Mouse (Mus musculus) embryonic facial prominence, embryonic 12.5 days (tissue): ENCODE results near the gene Tmem107. TPM values are rescaled to one million over a fixed set of nuclear protein-coding genes. Genes with fewer than 3 reads are reported as not detected.

Experiments
- ATAC-seq: fragments of 200-750 bp; cut with Nextera tagmentation; 2 replicates; pipeline ENCODE4 v1.8.0; 2017; ENCODE audit not compliant: insufficient number of reproducible peaks, insufficient read depth, low FRiP score, low TSS enrichment
- H3K27ac ChIP-seq: fragments of 300-500 bp; sonication (generic); 2 replicates; pipeline ENCODE4 v1.5.1; 2016; ENCODE audit warnings: mild to moderate bottlenecking
- H3K27me3 ChIP-seq: fragments of 300-500 bp; sonication (generic); 2 replicates; pipeline ENCODE4 v1.6.1; 2016; ENCODE audit warnings: mild to moderate bottlenecking, moderate library complexity
- H3K36me3 ChIP-seq: fragments of 300-500 bp; sonication (generic); 2 replicates; pipeline ENCODE4 v1.6.1; 2016; ENCODE audit warnings: mild to moderate bottlenecking
- H3K4me1 ChIP-seq: fragments of 300-500 bp; sonication (generic); 2 replicates; pipeline ENCODE4 v1.6.1; 2016
- H3K4me2 ChIP-seq: fragments of 300-500 bp; sonication (generic); replicated peaks from 2 replicates; pipeline ENCODE4 v1.6.1; 2016; ENCODE audit warnings: mild to moderate bottlenecking, moderate library complexity
- H3K4me3 ChIP-seq: fragments of 300-500 bp; sonication (generic); 2 replicates; pipeline ENCODE4 v1.5.1; 2016; ENCODE audit warnings: mild to moderate bottlenecking
- H3K9ac ChIP-seq: fragments of 300-500 bp; sonication (generic); 2 replicates; pipeline ENCODE4 v1.6.1; 2016; ENCODE audit warnings: mild to moderate bottlenecking, moderate library complexity
- H3K9me3 ChIP-seq: fragments of 300-500 bp; sonication (generic); 2 replicates; pipeline ENCODE4 v1.6.1; 2016; ENCODE audit warnings: mild to moderate bottlenecking, moderate library complexity
- WGBS: fragments of 180-500 bp; shearing (Covaris S2); methylation state at CpG from one replicate; pipeline ENCODE4 v1.1.7; 2016; 5-methylcytosine and 5-hydroxymethylcytosine counted together
- polyA plus RNA-seq: library from polyadenylated mRNA; unstranded; fragments of >200 nt; fragmentation: Nextera tagmentation; extraction: Ambion mirVana; gene quantifications from 2 replicates; pipeline ENCODE4 v1.2.1, GENCODE M21; 2016

Gene Tmem107
- polyA plus RNA-seq, 1 experiment from 2014 or later: 36.8 TPM

DNA sequence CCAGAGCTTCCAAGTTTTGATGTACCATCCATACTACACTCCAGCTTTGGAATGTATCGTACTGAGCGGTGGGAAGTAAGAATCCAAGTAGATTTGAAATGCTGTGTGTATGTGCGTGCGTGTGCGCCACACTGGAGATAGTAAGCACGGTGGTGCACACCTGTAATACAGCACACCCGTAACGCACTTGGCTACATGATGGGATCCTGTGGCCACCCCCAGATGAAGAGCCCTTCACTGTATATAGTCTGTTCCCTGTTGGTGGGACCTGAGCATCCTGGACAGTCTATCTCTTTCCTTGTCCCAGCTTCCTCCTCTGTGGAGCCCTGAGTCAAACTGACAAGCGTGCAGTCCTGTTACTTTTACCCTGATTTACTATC, 24.2 kb upstream of the Tmem107 start:
- ATAC-seq: no peak
- Histone ChIP-seq H3K9me3 (no peaks in the 10 kb centered on the region), H3K36me3 (peaks cover 28% of the 10 kb centered on the region), H3K4me1 (peaks cover 17% of the 10 kb centered on the region), H3K4me3 (peak overlapping the region; percentile 62), H3K27me3 (no peaks in the 10 kb centered on the region), H3K4me2 (peak overlapping the region; percentile 63), H3K27ac (peak overlapping the region; percentile 83; the same call in 1 of the 2 replicates), H3K9ac (peak overlapping the region; percentile 61)
- WGBS: 13% methylated on average over 9 of the region's 9 CpGs

DNA sequence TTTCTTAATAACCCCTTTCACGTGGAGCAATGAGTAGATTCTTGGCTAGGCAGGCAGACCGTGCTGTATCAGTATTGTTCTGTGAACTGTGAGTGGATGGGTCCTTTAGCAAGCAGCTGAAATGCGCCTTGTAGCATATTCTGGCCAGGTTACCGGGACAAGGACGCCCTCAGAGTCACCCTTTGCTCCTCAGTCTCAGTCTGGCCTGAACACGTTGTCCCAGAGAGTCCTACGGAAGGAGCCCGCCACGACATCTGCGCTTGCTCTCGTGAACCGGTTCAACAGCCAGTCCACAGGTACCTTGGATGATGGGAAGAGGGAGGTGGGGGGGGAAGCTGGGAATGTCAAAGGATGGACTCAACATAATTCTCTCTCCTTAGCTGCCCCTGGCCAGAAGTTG, 23.0 kb upstream of the Tmem107 start:
- Histone ChIP-seq H3K4me3 (0 out of 2 replicates have a peak overlapping the region, but pooled peaks have one; percentile 62), H3K27ac (no peak overlapping the region), H3K4me1 (peaks cover 17% of the 10 kb centered on the region), H3K36me3 (peaks cover 32% of the 10 kb centered on the region), H3K27me3 (no peaks in the 10 kb centered on the region), H3K9ac (no peak overlapping the region), H3K9me3 (no peaks in the 10 kb centered on the region), H3K4me2 (peak overlapping the region; percentile 63)
- no peak for ATAC-seq
- 93% methylated on average over 12 of the region's 12 CpGs for WGBS

DNA sequence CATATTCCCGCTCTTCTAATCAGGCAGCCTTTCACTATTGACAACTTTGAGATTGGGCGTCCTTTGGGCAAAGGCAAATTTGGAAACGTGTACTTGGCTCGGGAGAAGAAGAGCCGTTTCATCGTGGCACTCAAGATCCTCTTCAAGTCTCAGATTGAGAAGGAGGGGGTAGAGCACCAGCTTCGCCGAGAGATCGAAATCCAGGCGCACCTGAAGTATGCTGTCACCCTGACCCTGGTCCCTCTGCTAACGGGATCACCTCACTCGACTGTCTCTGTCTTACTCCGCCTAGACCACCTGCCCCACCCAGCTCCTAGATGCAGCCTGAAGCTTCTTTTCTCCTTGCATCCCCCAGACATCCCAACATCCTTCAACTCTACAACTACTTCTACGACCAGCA, 22.5 kb upstream of the Tmem107 start:
- Histone ChIP-seq H3K4me3 (no peak overlapping the region), H3K36me3 (peaks cover 34% of the 10 kb centered on the region), H3K4me2 (no peak overlapping the region), H3K27ac (no peak overlapping the region), H3K9me3 (no peaks in the 10 kb centered on the region), H3K4me1 (peaks cover 17% of the 10 kb centered on the region), H3K27me3 (no peaks in the 10 kb centered on the region), H3K9ac (no peak overlapping the region)
- WGBS: 94% methylated on average over 14 of the region's 14 CpGs
- ATAC-seq: no peak

DNA sequence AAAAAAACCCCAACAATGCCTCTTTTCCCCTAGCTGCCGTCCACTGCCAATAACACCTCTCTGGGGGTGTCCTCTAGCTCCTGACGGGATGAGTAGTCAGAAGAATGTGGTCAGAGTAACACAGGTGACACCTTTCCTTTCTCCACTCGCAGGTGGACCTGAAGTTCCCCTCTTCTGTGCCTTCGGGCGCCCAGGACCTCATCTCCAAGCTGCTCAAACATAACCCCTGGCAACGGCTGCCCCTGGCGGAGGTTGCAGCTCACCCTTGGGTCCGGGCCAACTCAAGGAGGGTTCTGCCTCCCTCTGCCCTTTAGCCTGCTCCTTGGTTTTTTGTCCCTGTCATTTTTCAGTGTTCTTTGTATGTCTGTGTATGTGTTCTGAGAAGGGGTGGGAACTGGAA, 19.9 kb upstream of the Tmem107 start:
- 92% methylated on average over 8 of the region's 8 CpGs for WGBS
- no peak for ATAC-seq
- Histone ChIP-seq H3K27me3 (no peaks in the 10 kb centered on the region), H3K36me3 (peaks cover 44% of the 10 kb centered on the region), H3K4me1 (peaks cover 17% of the 10 kb centered on the region), H3K4me3 (no peak overlapping the region), H3K9me3 (no peaks in the 10 kb centered on the region), H3K27ac (no peak overlapping the region), H3K4me2 (no peak overlapping the region), H3K9ac (no peak overlapping the region)

DNA sequence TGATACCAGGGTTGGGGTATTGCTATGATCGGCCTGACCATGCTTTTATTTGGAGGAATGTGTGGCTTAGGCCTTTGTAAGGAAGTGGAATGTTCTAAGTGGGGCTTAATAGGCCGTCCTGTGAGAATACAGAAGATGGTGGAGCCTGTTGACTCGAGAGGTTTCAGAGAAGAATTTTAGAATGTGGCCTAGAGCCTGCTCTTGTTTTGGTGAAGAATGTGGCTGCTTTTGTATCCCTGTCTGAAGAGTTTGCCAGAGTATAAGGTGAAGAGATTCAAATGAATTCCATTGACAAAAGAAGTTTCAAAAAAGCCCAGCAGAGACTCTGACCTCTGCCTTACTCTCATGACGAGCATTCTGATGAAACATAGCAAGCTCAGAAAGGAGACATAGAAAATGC, 18.8 kb upstream of the Tmem107 start:
- no peak overlapping the region for H3K4me2 ChIP-seq
- no peak overlapping the region for H3K9ac ChIP-seq
- no peaks in the 10 kb centered on the region for H3K27me3 ChIP-seq
- no peaks in the 10 kb centered on the region for H3K9me3 ChIP-seq
- no peak overlapping the region for H3K4me3 ChIP-seq
- peaks cover 44% of the 10 kb centered on the region for H3K36me3 ChIP-seq
- no peak for ATAC-seq
- H3K4me1 ChIP-seq: peaks cover 12% of the 10 kb centered on the region
- 84% methylated on average over 4 of the region's 4 CpGs for WGBS
- no peak overlapping the region for H3K27ac ChIP-seq

DNA sequence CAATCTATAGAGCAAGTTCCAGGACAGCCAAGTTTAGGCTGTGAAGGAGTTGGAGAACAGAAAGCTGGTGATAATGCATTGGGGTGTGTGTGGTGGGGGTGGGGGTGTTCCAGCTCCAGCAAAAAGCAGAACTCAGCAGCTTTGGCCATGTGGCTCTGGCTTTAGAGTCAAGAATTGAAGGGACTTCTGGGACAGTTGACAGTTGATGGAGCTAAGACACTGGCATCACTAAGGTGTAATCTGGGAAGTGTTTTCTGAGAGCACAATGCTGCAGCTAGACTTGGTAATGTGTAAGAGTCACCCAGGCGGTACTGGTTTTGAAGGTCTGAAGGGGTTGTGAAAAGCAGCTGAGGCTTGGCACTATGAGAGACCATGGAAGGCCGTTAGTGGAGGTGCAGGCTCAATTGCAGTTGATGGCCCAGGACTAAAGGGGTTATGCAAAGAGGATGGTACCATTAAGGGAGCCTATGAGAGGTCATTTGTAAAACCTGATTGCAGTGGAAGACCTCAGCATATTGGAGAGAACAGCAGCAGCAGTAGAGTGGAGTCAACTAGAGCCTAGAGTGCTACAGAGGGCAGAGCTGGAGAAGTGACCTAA, 17.7 kb upstream of the Tmem107 start:
- Histone ChIP-seq H3K27me3 (no peaks in the 10 kb centered on the region), H3K4me3 (no peak overlapping the region), H3K4me2 (no peak overlapping the region), H3K9me3 (no peaks in the 10 kb centered on the region), H3K27ac (no peak overlapping the region), H3K9ac (no peak overlapping the region), H3K4me1 (0 out of 2 replicates have a peak, but pooled peaks cover 5% of the 10 kb centered on the region), H3K36me3 (peaks cover 44% of the 10 kb centered on the region)
- ATAC-seq: no peak
- WGBS: 84% methylated on average over 2 of the region's 2 CpGs

DNA sequence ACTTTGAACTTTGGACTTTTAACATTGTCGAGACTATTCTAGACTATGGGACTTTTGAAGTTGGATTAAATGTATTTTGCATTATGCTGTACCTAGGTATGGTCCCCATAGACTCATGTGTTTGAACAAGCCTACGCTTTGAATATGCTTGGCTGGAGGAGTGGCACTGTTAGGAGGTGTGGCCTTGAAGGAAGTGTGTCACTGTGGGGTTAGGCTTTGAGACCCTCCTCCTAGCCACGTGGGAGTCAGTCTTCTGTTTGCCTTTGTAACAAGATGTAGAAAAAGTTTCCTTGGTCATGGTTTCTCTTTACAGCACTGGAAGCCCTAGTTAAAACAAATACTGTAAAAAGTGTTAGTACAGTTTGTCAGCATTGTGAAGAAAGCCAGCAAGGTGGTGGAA, 16.8 kb upstream of the Tmem107 start:
- no peak overlapping the region for H3K27ac ChIP-seq
- H3K4me1 ChIP-seq: 0 out of 2 replicates have a peak, but pooled peaks cover 6% of the 10 kb centered on the region
- H3K9ac ChIP-seq: no peak overlapping the region
- ATAC-seq: no peak
- peaks cover 38% of the 10 kb centered on the region for H3K36me3 ChIP-seq
- WGBS: 80% methylated on average over 3 of the region's 3 CpGs
- H3K4me3 ChIP-seq: no peak overlapping the region
- H3K9me3 ChIP-seq: no peaks in the 10 kb centered on the region
- no peaks in the 10 kb centered on the region for H3K27me3 ChIP-seq
- no peak overlapping the region for H3K4me2 ChIP-seq

DNA sequence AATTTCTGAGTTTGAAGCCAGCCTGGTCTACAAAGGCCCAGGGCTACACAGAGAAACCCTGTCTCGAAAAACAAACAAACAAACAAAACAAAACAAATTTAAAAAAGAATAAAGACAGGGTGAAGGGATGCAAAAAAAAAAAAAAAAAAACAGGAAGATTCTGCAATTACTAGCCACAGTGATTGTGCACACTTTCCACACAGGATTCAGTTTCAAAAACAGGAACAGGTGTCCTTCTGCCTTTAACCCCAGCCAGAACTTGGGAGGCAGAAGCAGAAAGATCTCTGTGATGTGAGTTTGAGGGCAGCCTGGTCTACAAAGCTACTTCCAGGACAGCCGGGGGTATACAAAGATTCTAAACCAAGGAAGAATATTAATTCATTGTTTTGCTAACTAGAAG, 12.3 kb upstream of the Tmem107 start:
- 74% methylated on average over 2 of the region's 2 CpGs for WGBS
- Histone ChIP-seq H3K27ac (no peak overlapping the region), H3K9ac (peak overlapping the region; percentile 64; the same call in 1 of the 2 replicates), H3K27me3 (no peaks in the 10 kb centered on the region), H3K4me1 (peaks cover 19% of the 10 kb centered on the region), H3K36me3 (peaks cover 9% of the 10 kb centered on the region; the same call in 1 of the 2 replicates), H3K9me3 (no peaks in the 10 kb centered on the region), H3K4me2 (peak overlapping the region; percentile 96), H3K4me3 (peak overlapping the region; percentile 87)
- ATAC-seq: no peak

DNA sequence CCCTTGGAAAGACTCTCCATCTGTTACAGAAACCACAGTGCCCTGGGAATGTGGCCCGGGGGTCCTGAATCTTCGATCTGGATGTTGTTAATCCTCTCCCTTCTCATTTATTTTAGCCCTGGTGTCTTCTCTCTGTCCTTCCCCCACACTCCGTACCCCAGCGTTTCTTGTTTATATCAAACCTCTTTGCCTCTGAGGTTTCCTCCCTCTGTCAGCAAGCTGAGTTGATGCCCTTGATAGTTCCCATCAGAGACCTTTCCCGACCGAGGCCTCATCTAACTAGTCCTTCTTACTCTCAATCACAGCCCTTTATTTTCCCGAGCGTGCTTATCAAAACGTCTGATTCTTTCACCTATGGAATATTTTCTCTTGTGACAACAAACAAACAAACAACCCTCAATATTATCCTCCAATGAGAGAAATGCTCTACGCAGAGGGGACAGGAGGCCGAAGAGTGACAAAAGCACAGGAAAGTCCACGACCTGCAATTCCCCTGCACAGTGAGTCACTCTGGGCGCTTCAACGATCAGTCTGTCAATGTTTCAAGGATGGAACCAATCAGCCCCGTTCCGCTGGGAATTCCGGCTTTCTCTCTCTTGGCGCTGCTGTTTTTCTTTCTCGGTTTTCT, 11.8 kb upstream of the Tmem107 start:
- Histone ChIP-seq H3K4me3 (peak overlapping the region; percentile 87), H3K27me3 (no peaks in the 10 kb centered on the region), H3K4me1 (peaks cover 19% of the 10 kb centered on the region), H3K27ac (peak overlapping the region; percentile 66), H3K9ac (peak overlapping the region; percentile 64), H3K9me3 (no peaks in the 10 kb centered on the region), H3K36me3 (peaks cover 5% of the 10 kb centered on the region; the same call in 1 of the 2 replicates), H3K4me2 (peak overlapping the region; percentile 96)
- ATAC-seq: peak; percentile 2; the same call in 1 of the 2 replicates
- WGBS: 2% methylated on average over 19 of the region's 19 CpGs

DNA sequence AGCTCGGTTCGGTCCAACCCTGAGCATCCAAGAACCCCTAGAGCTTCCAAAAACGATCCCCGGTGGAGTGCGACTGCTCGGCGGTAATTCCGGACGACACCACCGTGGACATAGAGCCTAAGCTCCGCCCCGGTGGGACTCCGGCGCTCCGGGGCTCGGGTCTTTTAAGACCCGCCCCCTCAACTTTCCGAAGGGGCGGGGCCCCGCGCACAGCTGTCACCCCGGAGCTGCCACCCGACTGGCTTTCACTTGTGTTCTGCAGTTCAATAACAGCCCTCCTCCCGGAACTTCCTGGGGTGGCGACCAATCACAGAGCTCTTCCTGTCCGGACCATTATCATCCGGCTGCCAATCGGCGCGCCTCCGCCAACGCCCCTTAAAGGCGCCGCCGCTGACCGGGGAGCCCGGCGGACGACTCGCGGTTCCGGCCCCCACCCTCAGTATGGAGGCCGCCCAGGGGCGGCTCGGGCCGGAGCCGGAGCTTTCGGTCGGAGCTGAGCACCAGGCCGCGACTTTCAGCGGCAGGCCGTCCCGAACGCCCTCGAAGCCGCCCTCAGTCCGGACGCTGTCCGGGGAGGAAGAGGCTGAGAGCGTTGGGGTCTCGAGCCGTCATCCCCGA, 11.1 kb upstream of the Tmem107 start, which contains the start of gene Borcs6:
Gene Borcs6, plus strand, starts transcription at position 361 of the 618 bp plus-strand sequence.
- H3K27ac ChIP-seq: peak within 1 kb of the TSS; percentile 83
- under 1% methylated on average over 64 of the region's 64 CpGs for WGBS
- peak within 1 kb of the TSS; percentile 87 for H3K4me3 ChIP-seq
- peaks cover 23% of the 10 kb centered on the region for H3K4me1 ChIP-seq
- peak; percentile 95 for ATAC-seq
- H3K36me3 ChIP-seq: no peaks in the 10 kb centered on the region
- no peaks in the 10 kb centered on the region for H3K27me3 ChIP-seq
- peak within 1 kb of the TSS; percentile 96 for H3K4me2 ChIP-seq
- peak within 1 kb of the TSS; percentile 64 for H3K9ac ChIP-seq
- H3K9me3 ChIP-seq: no peaks in the 10 kb centered on the region

DNA sequence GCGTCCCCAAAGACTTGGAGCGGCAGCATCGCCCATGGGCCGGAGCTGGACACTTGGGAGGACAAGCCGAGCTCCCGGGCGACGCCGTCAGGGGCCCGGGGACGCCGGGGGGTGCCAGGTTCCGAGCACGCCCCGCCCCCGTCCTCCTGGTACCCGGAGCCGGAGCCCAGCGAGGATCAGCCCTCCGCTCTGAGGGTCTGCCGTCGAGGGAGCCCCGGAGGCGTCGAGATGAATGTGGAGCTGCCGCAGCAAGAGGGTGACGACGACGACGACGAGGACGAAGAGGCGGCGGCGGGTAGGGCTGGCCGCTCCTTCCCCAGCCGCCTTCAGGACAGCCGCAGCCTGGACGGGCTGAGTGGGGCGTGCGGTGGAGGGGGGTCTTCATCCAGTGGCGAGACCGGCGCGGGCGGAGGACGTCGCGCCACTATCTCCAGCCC, 10.6 kb upstream of the Tmem107 start:
- Histone ChIP-seq H3K27me3 (no peaks in the 10 kb centered on the region), H3K4me2 (peak overlapping the region; percentile 96), H3K36me3 (no peaks in the 10 kb centered on the region), H3K4me3 (peak overlapping the region; percentile 87), H3K9me3 (no peaks in the 10 kb centered on the region), H3K9ac (peak overlapping the region; percentile 64), H3K4me1 (peaks cover 23% of the 10 kb centered on the region), H3K27ac (peak overlapping the region; percentile 83)
- 1% methylated on average over 49 of the region's 49 CpGs for WGBS
- peak; percentile 17; the same call in 1 of the 2 replicates for ATAC-seq
